Mouse (Mus musculus) cerebellum, adult 2 months (tissue): ENCODE measurements at regions not wholly inside any gene's neighbourhood (a gene's known extent, or its start where the extent isn't known, plus 50 kb on each side); places are given as distances from the start of the nearest gene placed in this dataset.

ENCODE experiments used
- DNase-seq, 2 experiments: peaks; one replicate each; pipeline ENCODE4 v3.0.0; 2021
- H3K27ac ChIP-seq: fragments of 200-500 bp; 2 replicates; pipeline ENCODE4 v1.5.1; 2012; ENCODE audit warnings: low read length, control low read depth, inconsistent platforms; ENCODE audit not compliant: insufficient read depth
- H3K27me3 ChIP-seq: fragments of 200-500 bp; 2 replicates; pipeline ENCODE4 v1.6.1; 2012; ENCODE audit warnings: inconsistent platforms, mild to moderate bottlenecking, low read length, moderate library complexity; ENCODE audit not compliant: control insufficient read depth, insufficient read depth
- H3K4me1 ChIP-seq: fragments of 200-500 bp; 2 replicates; pipeline ENCODE4 v1.6.1; 2011; ENCODE audit warnings: low read length; ENCODE audit not compliant: control insufficient read depth, insufficient read depth
- H3K4me3 ChIP-seq: fragments of 200-500 bp; replicated peaks from 2 replicates; pipeline ENCODE3; 2011; ENCODE audit warnings: mild to moderate bottlenecking, low read depth, low read length, control low read depth; ENCODE audit not compliant: insufficient read depth
- CTCF ChIP-seq: fragments of 200-500 bp; IDR thresholded peaks from 2 replicates; pipeline ENCODE4 v1.5.1; 2011; ENCODE audit warnings: low read depth, mild to moderate bottlenecking, control low read depth, low read length, moderate library complexity, borderline replicate concordance; ENCODE audit not compliant: insufficient read depth
- POLR2A ChIP-seq: fragments of 200-500 bp; IDR thresholded peaks from 2 replicates; pipeline ENCODE4 v1.6.1; 2011; ENCODE audit warnings: low read length, control low read depth, borderline replicate concordance; ENCODE audit not compliant: insufficient read depth
- WGBS: fragments of 180-500 bp; shearing (Covaris S2); methylation state at CpG from one replicate; pipeline ENCODE4 v1.1.7; 2018; 5-methylcytosine and 5-hydroxymethylcytosine counted together

DNA sequence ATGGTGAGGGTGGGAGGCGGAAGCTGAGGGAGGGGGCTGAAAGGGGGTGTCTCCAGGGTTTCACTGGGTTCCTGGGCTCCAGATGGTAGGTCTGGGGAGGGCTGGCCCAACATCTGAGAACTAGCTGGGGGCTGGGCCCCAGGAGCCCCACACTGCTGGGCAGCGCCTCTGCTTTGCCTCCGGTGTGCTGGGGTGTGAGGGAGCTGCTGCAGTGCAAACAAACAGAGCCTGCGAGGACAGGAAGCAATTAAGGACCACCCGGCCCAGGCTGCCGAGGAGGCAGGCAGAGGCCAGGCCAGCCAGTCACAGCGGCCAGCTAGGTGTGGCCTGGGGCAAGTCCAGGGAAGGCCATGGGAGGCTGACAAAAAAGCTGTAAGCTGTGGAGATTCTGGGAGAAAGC lies 82.3 kb downstream of the Efnb1 start:
- no peaks in the 10 kb centered on the region for H3K27me3 ChIP-seq
- no peak overlapping the region for H3K27ac ChIP-seq
- no peak overlapping the region for H3K4me3 ChIP-seq
- TF ChIP-seq CTCF: no peak
- no peak for TF ChIP-seq POLR2A
- no peaks in the 10 kb centered on the region for H3K4me1 ChIP-seq
- no peak for DNase-seq
- 65% methylated on average over 7 of the region's 7 CpGs for whole genome bisulfite sequencing

- Histone ChIP-seq H3K27ac (no peak overlapping the region), H3K27me3 (no peaks in the 10 kb centered on the region), H3K4me3 (peak overlapping the region; percentile 28), H3K4me1 (no peaks in the 10 kb centered on the region)
- TF ChIP-seq CTCF: no peak
- no peak for TF ChIP-seq POLR2A
- DNase-seq: peak; percentile 45 to 61
- WGBS: 3% methylated on average over 33 of the region's 60 CpGs
Measured at GRCm38 (mm10) chrX:99216633-99217459, 80.9 kb downstream of the Efnb1 start.

GRCm38 (mm10) chrX:99215931-99216330 lies 80.0 kb downstream of the Efnb1 start:
- Histone ChIP-seq H3K27ac (no peak overlapping the region), H3K4me3 (no peak overlapping the region), H3K27me3 (no peaks in the 10 kb centered on the region), H3K4me1 (no peaks in the 10 kb centered on the region)
- WGBS: 70% methylated on average over 5 of the region's 5 CpGs
- no peak for TF ChIP-seq CTCF
- TF ChIP-seq POLR2A: no peak
- DNase-seq: no peak

- no peak overlapping the region for H3K27ac ChIP-seq
- no peaks in the 10 kb centered on the region for H3K27me3 ChIP-seq
- WGBS: 80% methylated on average over 7 of the region's 7 CpGs
- no peak for TF ChIP-seq POLR2A
- TF ChIP-seq CTCF: no peak
- no peaks in the 10 kb centered on the region for H3K4me1 ChIP-seq
- DNase-seq: no peak
- H3K4me3 ChIP-seq: no peak overlapping the region
Measured at GRCm38 (mm10) chrX:99215111-99215510, 79.2 kb downstream of the Efnb1 start.

DNA sequence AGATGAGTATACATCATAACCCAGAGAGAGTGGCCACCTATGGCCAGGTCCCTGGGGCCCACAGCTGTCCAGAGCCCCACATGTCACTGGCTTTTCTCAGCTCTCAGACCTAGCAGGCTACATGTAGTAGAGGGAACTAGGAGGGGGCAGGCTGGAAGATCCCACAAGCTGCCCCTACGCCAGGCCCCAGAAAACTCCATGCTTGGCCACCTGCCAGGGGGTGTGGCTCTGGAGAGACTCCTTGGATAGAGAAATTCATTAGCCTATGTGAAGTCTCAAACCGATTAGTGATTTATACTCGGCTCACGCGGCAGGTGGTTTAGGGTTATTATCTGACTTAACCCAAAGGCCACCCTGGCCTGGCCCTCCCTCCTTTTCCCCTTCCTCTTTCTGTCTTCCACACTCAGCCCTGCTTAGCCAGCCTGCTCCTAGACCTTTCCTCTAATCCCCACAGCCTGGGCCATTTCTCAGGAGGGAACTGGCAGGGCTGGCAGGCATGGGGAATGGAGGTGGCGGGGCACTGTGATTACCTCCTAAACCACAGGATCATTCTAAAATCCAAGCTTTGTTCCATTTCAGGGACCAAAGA lies 77.7 kb downstream of the Efnb1 start:
- 66% methylated on average over 6 of the region's 6 CpGs for WGBS

DNA sequence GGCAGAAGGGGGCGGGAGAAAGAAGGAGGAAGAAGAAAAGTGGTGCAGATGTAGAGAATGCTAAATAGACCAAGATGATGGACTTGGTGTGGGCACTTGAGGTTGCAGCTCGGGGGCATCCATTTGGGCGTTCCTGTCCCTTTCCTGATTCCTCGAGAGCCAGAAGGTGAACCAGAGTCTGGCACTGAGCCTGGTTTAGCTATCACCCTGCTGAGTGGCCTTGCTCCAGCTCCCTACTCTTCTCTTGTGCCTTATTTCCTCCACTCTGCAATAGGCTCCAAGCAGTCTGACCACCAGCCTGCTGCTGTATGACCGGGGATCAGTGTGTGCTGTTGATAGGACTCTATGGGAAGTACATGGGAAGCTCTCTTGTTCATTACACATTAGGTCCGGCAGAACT lies 68.1 kb downstream of the Efnb1 start:
- 39% methylated on average over 6 of the region's 6 CpGs for WGBS
- no peak for DNase-seq
- no peak overlapping the region for H3K27ac ChIP-seq
- no peak overlapping the region for H3K4me3 ChIP-seq
- 0 out of 2 replicates have a peak, but pooled peaks cover 3% of the 10 kb centered on the region for H3K4me1 ChIP-seq
- no peaks in the 10 kb centered on the region for H3K27me3 ChIP-seq
- TF ChIP-seq POLR2A (no peak), CTCF (no peak)

More for the DNA sequence above, 77.7 kb downstream of the Efnb1 start:
- no peak for DNase-seq
- no peaks in the 10 kb centered on the region for H3K4me1 ChIP-seq
- no peak overlapping the region for H3K27ac ChIP-seq
- no peak for TF ChIP-seq CTCF
- no peak for TF ChIP-seq POLR2A
- H3K4me3 ChIP-seq: no peak overlapping the region
- H3K27me3 ChIP-seq: no peaks in the 10 kb centered on the region

GRCm38 (mm10) chrX:99201081-99201480 lies 65.2 kb downstream of the Efnb1 start:
- no peak for TF ChIP-seq POLR2A
- no peak for TF ChIP-seq CTCF
- WGBS: 91% methylated on average over 7 of the region's 7 CpGs
- DNase-seq: no peak
- Histone ChIP-seq H3K27me3 (no peaks in the 10 kb centered on the region), H3K27ac (no peak overlapping the region), H3K4me1 (0 out of 2 replicates have a peak, but pooled peaks cover 3% of the 10 kb centered on the region), H3K4me3 (no peak overlapping the region)

GRCm38 (mm10) chrX:99199669-99200068 lies 63.7 kb downstream of the Efnb1 start:
- TF ChIP-seq CTCF (no peak), POLR2A (no peak)
- no peak overlapping the region for H3K27ac ChIP-seq
- H3K27me3 ChIP-seq: no peaks in the 10 kb centered on the region
- 0 out of 2 replicates have a peak, but pooled peaks cover 3% of the 10 kb centered on the region for H3K4me1 ChIP-seq
- no peak overlapping the region for H3K4me3 ChIP-seq
- WGBS: 68% methylated on average over 5 of the region's 5 CpGs
- DNase-seq: no peak
